Mouse (Mus musculus): ENCODE results near the gene Ptprr. TPM values are rescaled to one million over a fixed set of nuclear protein-coding genes. Genes with fewer than 3 reads are reported as not detected.

Gene Ptprr
- polyA plus RNA-seq, 1 experiment from 2014 or later: 0.20 TPM

GRCm38 (mm10) chr10:116079396-116079795 is 61.4 kb downstream of the Ptprr start:
- Histone ChIP-seq H3K27ac (no peak overlapping the region), H3K4me3 (no peak overlapping the region), H3K27me3 (ENCODE audit: low read depth, poor library complexity, severe bottlenecking) (no peaks in the 10 kb centered on the region), H3K36me3 (no peaks in the 10 kb centered on the region), H3K4me1 (peaks cover 4% of the 10 kb centered on the region), H3K9me3 (replicated peaks) (no peaks in the 10 kb centered on the region)
- no peak for DNase-seq (ENCODE audit: low spot score)
- WGBS: 35% methylated on average over 7 of the region's 7 CpGs

- H3K9me3 ChIP-seq (replicated peaks): no peaks in the 10 kb centered on the region
- DNase-seq (ENCODE audit: low spot score): no peak
Observed at GRCm38 (mm10) chr10:116080841-116081240, 62.8 kb downstream of the Ptprr start.

GRCm38 (mm10) chr10:116083965-116084364 is 66.0 kb downstream of the Ptprr start:
- DNase-seq (ENCODE audit: low spot score): no peak
- WGBS: 29% methylated on average over 3 of the region's 3 CpGs

More at GRCm38 (mm10) chr10:116080841-116081240, 62.8 kb downstream of the Ptprr start:
- Histone ChIP-seq H3K27me3 (ENCODE audit: low read depth, poor library complexity, severe bottlenecking) (no peaks in the 10 kb centered on the region), H3K36me3 (no peaks in the 10 kb centered on the region), H3K4me1 (peaks cover 5% of the 10 kb centered on the region), H3K27ac (no peak overlapping the region), H3K4me3 (no peak overlapping the region)
- 91% methylated on average over 6 of the region's 6 CpGs for WGBS

DNA sequence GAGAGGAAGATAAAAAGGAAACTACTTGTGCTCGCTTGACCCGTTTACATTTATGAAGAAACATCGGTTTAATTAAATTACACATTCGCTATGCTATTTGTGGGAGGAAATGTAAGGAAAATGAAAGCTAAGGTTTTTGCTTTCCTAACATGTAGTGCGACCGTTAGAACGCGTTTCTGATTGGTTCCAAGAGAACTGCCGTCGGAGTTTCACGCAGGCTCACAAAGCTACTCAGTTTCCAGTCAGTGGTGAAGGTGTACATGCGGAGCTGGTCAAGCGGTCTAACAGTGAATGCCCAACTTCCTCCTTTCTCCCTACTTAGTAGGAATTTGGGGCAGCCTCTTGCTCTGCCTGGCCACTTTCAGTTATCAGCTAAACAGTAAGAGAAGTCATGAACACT is 78.5 kb downstream of the Ptprr start:
- WGBS: 90% methylated on average over 13 of the region's 13 CpGs

More at GRCm38 (mm10) chr10:116083965-116084364, 66.0 kb downstream of the Ptprr start:
- Histone ChIP-seq H3K9me3 (replicated peaks) (no peaks in the 10 kb centered on the region), H3K4me1 (peaks cover 5% of the 10 kb centered on the region), H3K27me3 (ENCODE audit: low read depth, poor library complexity, severe bottlenecking) (no peaks in the 10 kb centered on the region), H3K36me3 (no peaks in the 10 kb centered on the region), H3K4me3 (no peak overlapping the region), H3K27ac (no peak overlapping the region)

DNA sequence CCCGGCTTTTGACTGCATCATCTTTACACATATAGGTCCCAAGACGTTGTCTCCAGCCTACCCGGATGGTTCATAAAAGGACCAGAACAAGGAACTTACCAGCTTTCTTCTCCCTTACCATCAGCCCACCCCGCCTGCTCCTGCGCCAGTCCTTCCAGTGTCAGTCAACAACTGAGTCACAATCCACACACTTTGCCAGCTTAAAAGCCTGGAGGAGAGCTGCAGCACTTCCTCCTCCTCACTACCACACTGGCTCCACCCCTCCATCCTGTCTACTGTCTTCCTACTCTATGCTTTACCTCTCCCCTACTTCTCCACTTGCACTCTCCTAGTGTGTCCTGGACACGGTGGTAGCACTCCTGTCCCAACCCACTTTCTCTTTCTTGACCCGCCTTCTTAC is 80.5 kb downstream of the Ptprr start:
- 91% methylated on average over 7 of the region's 7 CpGs for WGBS
- Histone ChIP-seq H3K4me3 (no peak overlapping the region), H3K4me1 (peaks cover 3% of the 10 kb centered on the region; the same call in 1 of the 2 replicates), H3K36me3 (no peaks in the 10 kb centered on the region), H3K27ac (no peak overlapping the region), H3K27me3 (ENCODE audit: low read depth, poor library complexity, severe bottlenecking) (no peaks in the 10 kb centered on the region), H3K9me3 (replicated peaks) (no peaks in the 10 kb centered on the region)
- no peak for DNase-seq (ENCODE audit: low spot score)

More for the DNA sequence above, 78.5 kb downstream of the Ptprr start:
- Histone ChIP-seq H3K9me3 (replicated peaks) (no peaks in the 10 kb centered on the region), H3K4me3 (no peak overlapping the region), H3K36me3 (no peaks in the 10 kb centered on the region), H3K4me1 (peaks cover 3% of the 10 kb centered on the region; the same call in 1 of the 2 replicates), H3K27ac (no peak overlapping the region), H3K27me3 (ENCODE audit: low read depth, poor library complexity, severe bottlenecking) (no peaks in the 10 kb centered on the region)
- no peak for DNase-seq (ENCODE audit: low spot score)

DNA sequence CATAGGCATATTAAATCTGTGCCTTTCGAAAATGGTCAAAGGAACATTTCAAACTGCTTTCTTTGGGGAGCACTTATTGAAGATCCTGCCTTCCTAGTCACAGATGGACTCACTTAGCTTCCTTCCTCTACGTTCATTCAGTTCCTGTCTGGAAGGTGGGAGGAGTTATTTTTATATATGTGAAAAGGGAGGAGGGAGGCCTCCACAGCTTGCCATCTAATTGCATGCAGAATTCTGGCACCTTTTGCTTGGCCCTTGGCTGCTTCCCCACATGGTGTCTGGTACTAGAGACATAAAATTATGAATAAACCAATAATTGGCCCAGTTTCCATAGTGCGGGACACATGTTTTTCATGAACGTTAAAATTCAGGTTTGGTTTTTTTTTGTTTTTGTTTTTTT is 90.2 kb downstream of the Ptprr start:
- WGBS: 53% methylated on average over 4 of the region's 4 CpGs
- peak; percentile 31 for DNase-seq (ENCODE audit: low spot score)
- H3K4me1 ChIP-seq: peaks cover 17% of the 10 kb centered on the region
- H3K27ac ChIP-seq: peak overlapping the region; percentile 64; the same call in 1 of the 2 replicates
- H3K36me3 ChIP-seq: no peaks in the 10 kb centered on the region
- H3K4me3 ChIP-seq: no peak overlapping the region
- H3K9me3 ChIP-seq (replicated peaks): no peaks in the 10 kb centered on the region
- no peaks in the 10 kb centered on the region for H3K27me3 ChIP-seq (ENCODE audit: low read depth, poor library complexity, severe bottlenecking)

DNA sequence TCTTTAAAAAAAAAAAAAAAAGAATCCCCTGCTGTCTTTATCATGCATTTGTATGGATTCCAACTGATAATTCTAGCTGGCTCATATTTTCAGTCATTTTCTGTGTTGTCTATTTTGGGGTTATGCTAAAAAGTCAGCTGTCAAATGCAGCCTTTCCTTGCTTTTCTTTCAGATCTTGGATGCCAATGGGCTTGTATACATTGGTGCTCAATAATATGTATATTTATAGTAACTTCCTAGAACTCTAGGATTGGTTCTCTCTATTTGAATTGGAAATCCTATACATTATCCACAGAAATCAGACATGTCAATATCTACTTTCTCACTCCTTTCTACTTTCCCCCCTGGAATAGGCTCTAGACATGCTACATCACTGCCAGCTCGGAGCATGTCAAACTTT is 90.7 kb downstream of the Ptprr start:
- Histone ChIP-seq H3K36me3 (peaks cover 2% of the 10 kb centered on the region; the same call in 1 of the 2 replicates), H3K9me3 (replicated peaks) (0 out of 2 replicates have a peak, but pooled peaks cover 2% of the 10 kb centered on the region), H3K4me1 (peaks cover 17% of the 10 kb centered on the region), H3K4me3 (no peak overlapping the region), H3K27me3 (ENCODE audit: low read depth, poor library complexity, severe bottlenecking) (no peaks in the 10 kb centered on the region), H3K27ac (no peak overlapping the region)
- no peak for DNase-seq (ENCODE audit: low spot score)
- 93% methylated on average over 1 of the region's 1 CpGs for WGBS

GRCm38 (mm10) chr10:116112868-116113267 is 94.9 kb downstream of the Ptprr start:
- no peak for DNase-seq (ENCODE audit: low spot score)
- WGBS: 93% methylated on average over 11 of the region's 11 CpGs
- Histone ChIP-seq H3K4me3 (no peak overlapping the region), H3K27me3 (ENCODE audit: low read depth, poor library complexity, severe bottlenecking) (no peaks in the 10 kb centered on the region), H3K36me3 (peaks cover 4% of the 10 kb centered on the region; the same call in 1 of the 2 replicates), H3K27ac (no peak overlapping the region), H3K4me1 (peaks cover 9% of the 10 kb centered on the region), H3K9me3 (replicated peaks) (0 out of 2 replicates have a peak, but pooled peaks cover 2% of the 10 kb centered on the region)

DNA sequence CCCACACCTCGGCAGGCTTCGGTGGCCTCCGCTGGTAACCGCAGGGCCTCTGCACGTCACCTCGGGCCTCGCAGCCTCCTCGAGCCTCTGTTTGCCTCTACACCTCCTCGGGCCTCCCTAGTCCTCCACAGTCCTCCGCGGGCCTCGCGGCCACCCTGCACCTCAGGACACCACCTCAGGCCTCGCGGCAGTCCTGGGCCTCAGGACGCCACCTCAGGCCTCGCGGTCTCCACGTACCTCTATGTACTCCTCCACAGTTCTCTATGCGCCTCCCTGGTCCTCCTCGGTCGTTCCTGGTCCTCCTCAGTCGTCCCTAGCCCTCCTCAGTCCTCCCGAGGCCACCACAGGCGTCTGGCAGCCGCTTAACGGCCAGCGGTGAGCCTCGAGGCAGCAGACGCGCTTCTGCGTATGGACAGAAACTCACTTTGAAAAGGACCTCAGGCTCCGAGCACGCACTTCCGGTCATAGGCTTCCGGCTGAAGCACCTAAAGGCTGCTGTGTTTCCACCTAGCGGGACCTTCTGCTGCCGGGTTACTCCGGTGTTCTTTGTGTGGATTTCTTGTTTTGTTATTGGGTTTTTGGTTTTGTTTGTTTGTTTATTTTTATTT is 96.0 kb downstream of the Ptprr start, which contains the start of gene 4933416C03Rik:
TSS of gene 4933416C03Rik (minus strand) at position 51 of the 608 bp plus-strand sequence.
- H3K27me3 ChIP-seq (ENCODE audit: low read depth, poor library complexity, severe bottlenecking): no peaks in the 10 kb centered on the region
- DNase-seq (ENCODE audit: low spot score): no peak
- H3K4me1 ChIP-seq: 0 out of 2 replicates have a peak, but pooled peaks cover 3% of the 10 kb centered on the region
- peaks cover 4% of the 10 kb centered on the region; the same call in 1 of the 2 replicates for H3K36me3 ChIP-seq
- H3K27ac ChIP-seq: no peak within 1 kb of the TSS
- 0 out of 2 replicates have a peak, but pooled peaks cover 2% of the 10 kb centered on the region for H3K9me3 ChIP-seq (replicated peaks)
- WGBS: 95% methylated on average over 39 of the region's 39 CpGs
- no peak within 1 kb of the TSS for H3K4me3 ChIP-seq

GRCm38 (mm10) chr10:116115881-116116677 is 98.1 kb downstream of the Ptprr start:
- DNase-seq (ENCODE audit: low spot score): no peak
- peaks cover 4% of the 10 kb centered on the region; the same call in 1 of the 2 replicates for H3K36me3 ChIP-seq
- H3K27ac ChIP-seq: no peak overlapping the region
- H3K4me1 ChIP-seq: no peaks in the 10 kb centered on the region
- H3K27me3 ChIP-seq (ENCODE audit: low read depth, poor library complexity, severe bottlenecking): no peaks in the 10 kb centered on the region
- no peak overlapping the region for H3K4me3 ChIP-seq
- 85% methylated on average over 4 of the region's 4 CpGs for WGBS
- 0 out of 2 replicates have a peak, but pooled peaks cover 2% of the 10 kb centered on the region for H3K9me3 ChIP-seq (replicated peaks)

DNA sequence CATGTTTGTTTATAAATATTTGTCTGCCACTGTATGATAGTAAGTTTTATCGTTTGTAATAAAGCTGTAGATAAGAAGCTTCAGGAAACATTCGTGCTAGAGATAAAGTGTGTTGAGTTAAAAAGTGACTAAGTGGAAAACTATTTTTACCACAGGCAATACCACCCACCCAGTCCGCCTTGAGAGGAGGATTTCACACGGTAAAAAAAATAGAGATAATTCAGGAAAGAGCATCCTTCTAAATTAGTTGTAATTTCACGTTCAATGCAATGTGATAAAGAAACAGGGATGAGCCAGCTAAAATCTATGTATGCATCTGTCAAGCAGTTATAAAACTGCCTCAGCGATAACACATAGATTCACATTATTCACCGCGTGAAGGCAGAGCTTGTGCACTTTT is 99.0 kb downstream of the Ptprr start:
- no peak overlapping the region for H3K4me3 ChIP-seq
- no peaks in the 10 kb centered on the region for H3K27me3 ChIP-seq (ENCODE audit: low read depth, poor library complexity, severe bottlenecking)
- no peaks in the 10 kb centered on the region for H3K4me1 ChIP-seq
- H3K27ac ChIP-seq: no peak overlapping the region
- H3K36me3 ChIP-seq: peaks cover 4% of the 10 kb centered on the region; the same call in 1 of the 2 replicates
- H3K9me3 ChIP-seq (replicated peaks): 0 out of 2 replicates have a peak, but pooled peaks cover 2% of the 10 kb centered on the region
- WGBS: 90% methylated on average over 8 of the region's 8 CpGs
- no peak for DNase-seq (ENCODE audit: low spot score)

- H3K9me3 ChIP-seq (replicated peaks): no peaks in the 10 kb centered on the region
- H3K36me3 ChIP-seq: no peaks in the 10 kb centered on the region
- no peaks in the 10 kb centered on the region for H3K4me1 ChIP-seq
- WGBS: 94% methylated on average over 2 of the region's 2 CpGs
- no peak overlapping the region for H3K27ac ChIP-seq
- no peak for DNase-seq (ENCODE audit: low spot score)
- no peak overlapping the region for H3K4me3 ChIP-seq
- no peaks in the 10 kb centered on the region for H3K27me3 ChIP-seq (ENCODE audit: low read depth, poor library complexity, severe bottlenecking)
Observed at GRCm38 (mm10) chr10:116121463-116121862, 103.5 kb downstream of the Ptprr start.

- WGBS: 91% methylated on average over 2 of the region's 2 CpGs
- no peak for DNase-seq (ENCODE audit: low spot score)
- Histone ChIP-seq H3K27ac (no peak overlapping the region), H3K4me1 (no peaks in the 10 kb centered on the region), H3K27me3 (ENCODE audit: low read depth, poor library complexity, severe bottlenecking) (no peaks in the 10 kb centered on the region), H3K36me3 (no peaks in the 10 kb centered on the region), H3K4me3 (no peak overlapping the region), H3K9me3 (replicated peaks) (no peaks in the 10 kb centered on the region)
Observed at GRCm38 (mm10) chr10:116123808-116124207, 105.8 kb downstream of the Ptprr start.
